Mouse (Mus musculus): Measurements from ENCODE around the gene Rnf149.

DNA sequence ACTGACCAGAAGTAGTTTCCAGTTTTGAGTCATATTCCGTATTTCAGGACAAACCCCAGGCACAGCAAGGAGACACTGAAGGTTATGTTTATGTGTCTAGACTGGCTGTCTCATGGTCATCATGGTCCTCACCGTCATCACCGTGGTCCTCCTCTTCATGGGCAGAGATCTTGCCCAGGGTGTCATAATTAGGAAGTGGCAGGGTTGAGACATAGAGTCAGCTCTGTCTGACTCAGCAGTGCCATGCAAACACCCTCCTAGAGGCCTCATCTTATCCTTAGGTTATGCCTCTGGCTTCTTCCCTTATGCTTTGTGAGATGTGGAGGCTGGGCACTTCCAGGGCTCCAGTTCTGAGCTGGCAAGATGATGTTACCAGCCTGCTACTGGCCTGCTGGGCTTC lies 25.3 kb upstream of the Rnf149 start:
- TF ChIP-seq CTCF (IDR thresholded peaks at IDR 0.05; ENCODE audit: low read depth, low read length) (no peak), POLR2A (IDR thresholded peaks at IDR 0.05; ENCODE audit: extremely low read depth, insufficient read depth, low read length) (no peak)
